Mouse (Mus musculus) CH12.LX (cell line): ENCODE measurements around the gene B3gnt8.

ENCODE experiments used
- CTCF ChIP-seq, 2 experiments: IDR thresholded peaks in 1 of 2; conservative IDR thresholded peaks in 1 of 2; 2 replicates each; pipeline ENCODE4 v1.5.1; 2011 to 2012; ENCODE audit warnings: low read depth in 2 of 2, low read length in 2 of 2, improper control_type of control experiment in 1 of 2, inconsistent platforms in 1 of 2, mild to moderate bottlenecking in 1 of 2, moderate library complexity in 1 of 2
- SIN3A ChIP-seq: IDR thresholded peaks from 2 replicates; pipeline ENCODE4 v1.6.1; 2012; ENCODE audit warnings: low read length, improper control_type of control experiment, inconsistent platforms
- ZMIZ1 ChIP-seq: IDR thresholded peaks from 2 replicates; pipeline ENCODE4 v1.6.1; 2012; ENCODE audit warnings: low read depth, mild to moderate bottlenecking, inconsistent platforms, low read length, improper control_type of control experiment

GRCm38 (mm10) chr7:25620101-25620500 lies 6.4 kb upstream of the B3gnt8 start:
- TF ChIP-seq CTCF (conservative IDR thresholded peaks at IDR 0.05 in 1 of 2, IDR thresholded peaks at IDR 0.05 in 1 of 2; ENCODE audit: low read depth in 2 of 2, low read length in 2 of 2) (no peak), SIN3A (no peak), ZMIZ1 (no peak)
